Mouse (Mus musculus): ENCODE results near the gene Vwa2. TPM values are rescaled to one million over a fixed set of nuclear protein-coding genes. Genes with fewer than 3 reads are reported as not detected.
A peak's percentile ranks its signal among the peaks of the same experiment; 100 is the strongest.

Gene Vwa2
- polyA plus RNA-seq, 1 experiment, result 0.05 TPM

GRCm38 (mm10) chr19:56842974-56843373 is 31.1 kb upstream of the Vwa2 start:
- Histone ChIP-seq H3K27me3 (ENCODE audit: control insufficient read depth, insufficient read depth, low read length) (no peaks in the 10 kb centered on the region), H3K27ac (ENCODE audit: insufficient read depth, low read length) (no peak overlapping the region), H3K4me1 (ENCODE audit: control insufficient read depth, insufficient read depth, low read length) (no peaks in the 10 kb centered on the region; the same call in 1 of the 2 replicates), H3K4me3 (replicated peaks; ENCODE audit: insufficient read depth, low read depth, low read length) (no peak overlapping the region)
- DNase-seq, result no peak
- TF ChIP-seq POLR2A (IDR thresholded peaks at IDR 0.05; ENCODE audit: borderline replicate concordance, insufficient read depth, low read length), result no peak
- 66% methylated on average over 12 of the region's 12 CpGs for WGBS

DNA sequence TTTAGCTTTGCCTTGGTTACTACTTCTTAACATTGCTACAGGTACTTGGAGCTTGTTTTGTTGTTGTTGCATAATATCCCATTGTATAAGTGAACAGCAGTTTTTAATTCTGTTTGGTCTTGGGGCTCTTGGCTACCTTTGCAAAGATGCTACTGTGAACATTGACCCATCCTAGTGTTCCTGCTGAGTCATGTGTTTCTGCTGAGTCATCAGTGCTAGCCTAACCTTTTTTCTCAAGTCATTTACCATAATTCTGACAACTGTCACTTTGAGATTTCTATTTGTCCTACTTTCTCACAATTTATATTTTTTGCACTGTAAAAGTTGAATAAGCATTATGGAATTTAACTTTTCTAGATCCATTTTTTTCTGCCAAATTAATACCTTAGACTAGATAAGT is 21.5 kb upstream of the Vwa2 start:
- DNase-seq, result no peak
- H3K4me1 ChIP-seq (ENCODE audit: control insufficient read depth, insufficient read depth, low read length), result no peaks in the 10 kb centered on the region
- no peak overlapping the region for H3K27ac ChIP-seq (ENCODE audit: insufficient read depth, low read length)
- no peak overlapping the region for H3K4me3 ChIP-seq (replicated peaks; ENCODE audit: insufficient read depth, low read depth, low read length)
- no peaks in the 10 kb centered on the region for H3K27me3 ChIP-seq (ENCODE audit: control insufficient read depth, insufficient read depth, low read length)
- TF ChIP-seq CTCF (IDR thresholded peaks at IDR 0.05; ENCODE audit: borderline replicate concordance, insufficient read depth, low read depth, low read length) (no peak), POLR2A (IDR thresholded peaks at IDR 0.05; ENCODE audit: borderline replicate concordance, insufficient read depth, low read length) (no peak)

- Histone ChIP-seq H3K27ac (ENCODE audit: insufficient read depth, low read length) (no peak overlapping the region), H3K4me1 (ENCODE audit: control insufficient read depth, insufficient read depth, low read length) (no peaks in the 10 kb centered on the region), H3K4me3 (replicated peaks; ENCODE audit: insufficient read depth, low read depth, low read length) (no peak overlapping the region), H3K27me3 (ENCODE audit: control insufficient read depth, insufficient read depth, low read length) (no peaks in the 10 kb centered on the region)
- WGBS, result 46% methylated on average over 5 of the region's 5 CpGs
- TF ChIP-seq CTCF (IDR thresholded peaks at IDR 0.05; ENCODE audit: borderline replicate concordance, insufficient read depth, low read depth, low read length) (no peak), POLR2A (IDR thresholded peaks at IDR 0.05; ENCODE audit: borderline replicate concordance, insufficient read depth, low read length) (no peak)
- DNase-seq, result no peak
These were observed 17.6 kb upstream of the Vwa2 start for GRCm38 (mm10) chr19:56856455-56856854.

GRCm38 (mm10) chr19:56867701-56868100 is 6.3 kb upstream of the Vwa2 start:
- Histone ChIP-seq H3K4me3 (replicated peaks; ENCODE audit: insufficient read depth, low read depth, low read length) (no peak overlapping the region), H3K4me1 (ENCODE audit: control insufficient read depth, insufficient read depth, low read length) (no peaks in the 10 kb centered on the region; the same call in 1 of the 2 replicates), H3K27ac (ENCODE audit: insufficient read depth, low read length) (no peak overlapping the region), H3K27me3 (ENCODE audit: control insufficient read depth, insufficient read depth, low read length) (no peaks in the 10 kb centered on the region; the same call in 1 of the 2 replicates)
- no peak for DNase-seq
- no peak for TF ChIP-seq CTCF (IDR thresholded peaks at IDR 0.05; ENCODE audit: borderline replicate concordance, insufficient read depth, low read depth, low read length)
- TF ChIP-seq POLR2A (IDR thresholded peaks at IDR 0.05; ENCODE audit: borderline replicate concordance, insufficient read depth, low read length), result no peak
- 79% methylated on average over 4 of the region's 4 CpGs for WGBS

- peak overlapping the region; percentile 44 for H3K4me3 ChIP-seq (replicated peaks; ENCODE audit: insufficient read depth, low read depth, low read length)
- H3K27me3 ChIP-seq (ENCODE audit: control insufficient read depth, insufficient read depth, low read length), result peaks cover 3% of the 10 kb centered on the region; the same call in 1 of the 2 replicates
- H3K4me1 ChIP-seq (ENCODE audit: control insufficient read depth, insufficient read depth, low read length), result no peaks in the 10 kb centered on the region
- H3K27ac ChIP-seq (ENCODE audit: insufficient read depth, low read length), result no peak overlapping the region
- peak in 1 of 2 experiments; percentile 12 for DNase-seq
- WGBS, result 14% methylated on average over 30 of the region's 30 CpGs
- TF ChIP-seq POLR2A (IDR thresholded peaks at IDR 0.05; ENCODE audit: borderline replicate concordance, insufficient read depth, low read length) (no peak), CTCF (IDR thresholded peaks at IDR 0.05; ENCODE audit: borderline replicate concordance, insufficient read depth, low read depth, low read length) (no peak)
These were observed 709 bp downstream of the Vwa2 start for GRCm38 (mm10) chr19:56874601-56875315.

DNA sequence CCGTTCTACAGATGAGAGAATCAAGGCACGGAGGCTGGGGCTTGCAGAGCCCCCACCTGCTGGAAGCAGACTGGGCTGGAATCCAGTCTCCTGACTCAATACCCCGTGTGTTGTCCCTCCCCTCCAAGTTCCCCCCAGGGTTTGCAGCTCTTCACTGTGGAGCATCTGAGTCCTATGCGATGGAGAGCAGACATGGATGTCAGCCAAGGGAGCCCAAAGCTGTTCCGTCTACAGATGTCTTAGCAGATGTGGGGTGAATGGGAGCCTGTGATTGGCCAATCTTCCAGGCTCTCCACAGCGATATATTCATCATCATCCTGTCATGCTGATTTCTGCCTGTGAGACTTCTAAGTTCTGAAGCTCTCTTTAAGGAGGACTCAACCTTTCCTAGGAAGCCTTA is 3.3 kb downstream of the Vwa2 start:
- no peaks in the 10 kb centered on the region for H3K4me1 ChIP-seq (ENCODE audit: control insufficient read depth, insufficient read depth, low read length)
- whole genome bisulfite sequencing, result 20% methylated on average over 6 of the region's 6 CpGs
- no peak for TF ChIP-seq POLR2A (IDR thresholded peaks at IDR 0.05; ENCODE audit: borderline replicate concordance, insufficient read depth, low read length)
- no peak for TF ChIP-seq CTCF (IDR thresholded peaks at IDR 0.05; ENCODE audit: borderline replicate concordance, insufficient read depth, low read depth, low read length)
- H3K27me3 ChIP-seq (ENCODE audit: control insufficient read depth, insufficient read depth, low read length), result peaks cover 3% of the 10 kb centered on the region; the same call in 1 of the 2 replicates
- H3K4me3 ChIP-seq (replicated peaks; ENCODE audit: insufficient read depth, low read depth, low read length), result no peak overlapping the region
- H3K27ac ChIP-seq (ENCODE audit: insufficient read depth, low read length), result no peak overlapping the region
- no peak for DNase-seq

DNA sequence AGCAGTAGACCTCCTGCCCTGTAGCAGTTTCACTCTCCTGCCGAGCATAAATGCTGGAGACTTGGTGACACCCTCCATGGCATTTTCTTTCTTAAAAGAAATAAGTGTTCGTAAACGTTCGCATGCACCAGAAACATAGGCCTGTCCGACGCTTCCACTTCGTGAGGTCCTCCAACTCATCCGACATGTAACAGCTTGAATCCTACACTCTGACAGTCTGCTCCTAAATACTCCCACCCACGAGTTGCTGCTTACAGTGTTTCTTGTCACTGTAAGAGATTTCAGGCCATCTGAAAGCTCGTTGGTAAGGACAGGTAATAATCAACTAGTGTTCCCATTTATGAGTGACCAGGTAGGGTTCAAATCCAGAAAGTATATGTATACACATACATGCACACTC is 13.8 kb downstream of the Vwa2 start:
- Histone ChIP-seq H3K27me3 (ENCODE audit: control insufficient read depth, insufficient read depth, low read length) (no peaks in the 10 kb centered on the region), H3K4me1 (ENCODE audit: control insufficient read depth, insufficient read depth, low read length) (peaks cover 3% of the 10 kb centered on the region; the same call in 1 of the 2 replicates), H3K27ac (ENCODE audit: insufficient read depth, low read length) (no peak overlapping the region), H3K4me3 (replicated peaks; ENCODE audit: insufficient read depth, low read depth, low read length) (no peak overlapping the region)
- TF ChIP-seq CTCF (IDR thresholded peaks at IDR 0.05; ENCODE audit: borderline replicate concordance, insufficient read depth, low read depth, low read length), result no peak
- no peak for TF ChIP-seq POLR2A (IDR thresholded peaks at IDR 0.05; ENCODE audit: borderline replicate concordance, insufficient read depth, low read length)
- WGBS, result 82% methylated on average over 10 of the region's 10 CpGs
- DNase-seq, result no peak

DNA sequence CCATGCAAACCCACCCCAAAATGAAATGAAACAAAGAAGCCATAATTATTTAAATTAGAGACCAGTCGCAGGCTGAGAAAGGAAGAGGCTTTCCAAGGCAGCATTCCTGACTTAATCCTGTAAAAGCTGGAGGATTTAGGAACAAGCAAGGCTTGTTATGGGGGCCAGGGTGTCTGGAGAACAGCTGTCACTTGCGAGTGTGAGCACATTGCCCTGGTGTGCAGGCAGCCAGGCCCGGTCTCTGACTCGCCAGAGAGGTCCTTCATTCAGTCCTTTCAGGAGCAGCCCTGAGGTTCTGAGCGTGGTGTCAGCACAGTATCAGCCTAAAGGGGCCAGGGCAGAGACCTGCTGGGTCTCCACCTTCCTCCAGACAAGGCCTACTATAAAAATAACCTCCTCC is 14.6 kb downstream of the Vwa2 start:
- no peak for TF ChIP-seq CTCF (IDR thresholded peaks at IDR 0.05; ENCODE audit: borderline replicate concordance, insufficient read depth, low read depth, low read length)
- TF ChIP-seq POLR2A (IDR thresholded peaks at IDR 0.05; ENCODE audit: borderline replicate concordance, insufficient read depth, low read length), result no peak
- 55% methylated on average over 5 of the region's 5 CpGs for WGBS

More for the DNA sequence above, 14.6 kb downstream of the Vwa2 start:
- no peaks in the 10 kb centered on the region for H3K27me3 ChIP-seq (ENCODE audit: control insufficient read depth, insufficient read depth, low read length)
- H3K4me3 ChIP-seq (replicated peaks; ENCODE audit: insufficient read depth, low read depth, low read length), result no peak overlapping the region
- no peak overlapping the region for H3K27ac ChIP-seq (ENCODE audit: insufficient read depth, low read length)
- no peak for DNase-seq
- peaks cover 3% of the 10 kb centered on the region; the same call in 1 of the 2 replicates for H3K4me1 ChIP-seq (ENCODE audit: control insufficient read depth, insufficient read depth, low read length)
